Mouse (Mus musculus) kidney, adult 2 months (tissue): ENCODE measurements around the gene Ptpra.

Source experiments
- CTCF ChIP-seq: fragments of 200-500 bp; conservative IDR thresholded peaks from 2 replicates; pipeline ENCODE4 v1.5.1; 2011; ENCODE audit warnings: low read depth, mild to moderate bottlenecking, control low read depth, low read length, moderate library complexity, mixed read lengths; ENCODE audit not compliant: insufficient read depth, insufficient read length
- POLR2A ChIP-seq: fragments of 200-500 bp; IDR thresholded peaks from one replicate; pipeline ENCODE4 v1.6.1; 2011; ENCODE audit warnings: low read depth, low read length, control low read depth

GRCm38 (mm10) chr2:130491587-130491986, 41.5 kb downstream of the Ptpra start:
- no peak for TF ChIP-seq CTCF
- no peak for TF ChIP-seq POLR2A
